Mouse (Mus musculus): ENCODE data around the gene Chd3. TPM values are rescaled to one million over a fixed set of nuclear protein-coding genes. Genes with fewer than 3 reads are reported as not detected.

Gene Chd3
- polyA plus RNA-seq, 1 experiment from 2014 or later = 52.4 TPM

GRCm38 (mm10) chr11:69413221-69414181, 44.3 kb upstream of the Chd3 start, which contains the start of gene Kdm6b:
TSS of gene Kdm6b (minus strand) at chr11:69413675.
- WGBS = 25% methylated on average over 12 of the region's 12 CpGs
- peak; percentile 69 for DNase-seq (ENCODE audit: low spot score)
- ATAC-seq (replicated peaks; ENCODE audit: low FRiP score, low TSS enrichment, low read depth) = no peak
- peak within 1 kb of the TSS; percentile 85 for H3K4me2 ChIP-seq (ENCODE audit: low read length)
- peak within 1 kb of the TSS; percentile 86 for H3K27ac ChIP-seq (ENCODE audit: low read depth)
- H3K9ac ChIP-seq (ENCODE audit: low read length) = peak within 1 kb of the TSS; percentile 90
- peaks cover 44% of the 10 kb centered on the region for H3K4me1 ChIP-seq (replicated peaks; ENCODE audit: control insufficient read depth, insufficient read depth, low read length)
- H3K4me3 ChIP-seq (ENCODE audit: low read depth, low read length) = peak within 1 kb of the TSS; percentile 90
- H3K9me3 ChIP-seq (ENCODE audit: control insufficient read depth, low read length) = no peaks in the 10 kb centered on the region
- H3K27me3 ChIP-seq (replicated peaks; ENCODE audit: control insufficient read depth, insufficient read depth, low read length) = no peaks in the 10 kb centered on the region
- peaks cover 15% of the 10 kb centered on the region; the same call in 1 of the 2 replicates for H3K36me3 ChIP-seq (ENCODE audit: control insufficient read depth, insufficient read depth, low read length)

GRCm38 (mm10) chr11:69412548-69412947, 43.3 kb upstream of the Chd3 start:
- H3K4me1 ChIP-seq (replicated peaks; ENCODE audit: control insufficient read depth, insufficient read depth, low read length) = peaks cover 52% of the 10 kb centered on the region
- no peaks in the 10 kb centered on the region for H3K27me3 ChIP-seq (replicated peaks; ENCODE audit: control insufficient read depth, insufficient read depth, low read length)
- peaks cover 21% of the 10 kb centered on the region for H3K36me3 ChIP-seq (ENCODE audit: control insufficient read depth, insufficient read depth, low read length)
- H3K4me2 ChIP-seq (ENCODE audit: low read length) = peak overlapping the region; percentile 85
- H3K27ac ChIP-seq (ENCODE audit: low read depth) = no peak overlapping the region
- no peak for DNase-seq (ENCODE audit: low spot score)
- WGBS = 55% methylated on average over 7 of the region's 7 CpGs
- peak overlapping the region; percentile 3; the same call in 1 of the 2 replicates for H3K9ac ChIP-seq (ENCODE audit: low read length)
- no peak for ATAC-seq (replicated peaks; ENCODE audit: low FRiP score, low TSS enrichment, low read depth)
- no peak overlapping the region for H3K4me3 ChIP-seq (ENCODE audit: low read depth, low read length)
- no peaks in the 10 kb centered on the region for H3K9me3 ChIP-seq (ENCODE audit: control insufficient read depth, low read length)

GRCm38 (mm10) chr11:69411538-69412203, 42.5 kb upstream of the Chd3 start:
- Histone ChIP-seq H3K4me1 (replicated peaks; ENCODE audit: control insufficient read depth, insufficient read depth, low read length) (peaks cover 47% of the 10 kb centered on the region), H3K9me3 (ENCODE audit: control insufficient read depth, low read length) (no peaks in the 10 kb centered on the region), H3K9ac (ENCODE audit: low read length) (peak overlapping the region; percentile 77), H3K36me3 (ENCODE audit: control insufficient read depth, insufficient read depth, low read length) (peaks cover 30% of the 10 kb centered on the region), H3K4me3 (ENCODE audit: low read depth, low read length) (peak overlapping the region; percentile 68), H3K27me3 (replicated peaks; ENCODE audit: control insufficient read depth, insufficient read depth, low read length) (no peaks in the 10 kb centered on the region), H3K27ac (ENCODE audit: low read depth) (peak overlapping the region; percentile 98), H3K4me2 (ENCODE audit: low read length) (peak overlapping the region; percentile 85)
- ATAC-seq (replicated peaks; ENCODE audit: low FRiP score, low TSS enrichment, low read depth) (no peak), DNase-seq (ENCODE audit: low spot score) (no peak)
- WGBS = 1% methylated on average over 33 of the region's 39 CpGs

DNA sequence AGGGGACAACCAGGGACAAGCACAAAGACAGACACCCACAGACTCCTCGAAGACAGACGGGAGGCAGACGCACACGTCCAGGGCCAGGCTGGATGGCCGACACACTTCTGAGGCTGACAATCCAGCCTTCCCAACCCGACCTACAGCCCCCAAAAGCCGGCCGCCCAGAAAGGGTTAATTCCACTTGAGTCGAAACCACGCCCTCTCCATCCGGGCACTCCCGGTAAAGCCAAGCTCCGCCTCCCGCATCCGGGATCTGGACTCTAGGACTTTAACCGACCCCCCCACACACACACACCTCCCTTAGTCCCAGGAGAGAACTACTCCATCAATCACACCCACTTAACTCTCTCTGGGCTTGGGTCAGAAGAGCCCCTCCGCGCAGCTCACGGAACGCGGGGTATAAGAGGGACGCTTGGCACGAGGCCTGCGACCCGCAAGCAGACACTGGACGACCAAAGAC, 41.9 kb upstream of the Chd3 start:
- peak; percentile 63 for ATAC-seq (replicated peaks; ENCODE audit: low FRiP score, low TSS enrichment, low read depth)

DNA sequence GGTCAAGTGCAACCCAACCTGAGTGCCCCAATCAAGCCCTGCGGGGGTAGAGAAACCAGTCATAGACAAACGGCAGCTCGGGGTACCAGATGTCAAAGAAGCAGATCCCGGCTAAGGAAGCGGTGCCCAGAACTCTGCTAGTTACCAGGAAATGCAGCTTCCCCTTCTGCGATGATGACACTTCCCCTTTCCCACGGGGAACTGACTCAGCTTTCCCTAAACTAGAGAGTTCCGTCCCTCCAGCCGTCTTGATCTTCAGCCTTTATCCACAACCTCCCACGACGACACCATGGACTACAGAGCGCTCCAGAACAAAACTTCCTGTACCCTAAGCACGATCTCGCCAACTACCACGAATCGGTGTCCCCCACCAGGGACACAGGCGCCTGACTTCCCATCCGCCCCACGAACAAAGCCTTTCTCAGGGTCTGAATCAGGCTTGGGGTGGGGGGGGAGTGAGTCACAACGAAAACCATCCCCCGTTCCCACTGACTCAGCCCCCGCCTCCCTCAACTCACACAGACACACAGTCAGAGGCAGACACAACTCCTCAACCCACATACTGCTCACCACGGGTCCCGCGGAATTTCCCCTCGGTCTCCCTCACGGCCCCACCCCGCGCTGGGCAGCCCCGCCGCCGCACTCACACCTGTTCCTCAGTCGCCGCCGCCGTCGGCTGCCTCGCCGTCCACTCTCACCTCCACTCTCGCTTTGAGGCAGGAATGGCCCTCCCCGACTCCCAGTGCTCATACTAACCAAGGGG, 41.3 kb upstream of the Chd3 start:
- WGBS = under 1% methylated on average over 41 of the region's 41 CpGs
- Histone ChIP-seq H3K9me3 (ENCODE audit: control insufficient read depth, low read length) (no peaks in the 10 kb centered on the region), H3K9ac (ENCODE audit: low read length) (peak overlapping the region; percentile 77), H3K4me2 (ENCODE audit: low read length) (peak overlapping the region; percentile 85), H3K36me3 (ENCODE audit: control insufficient read depth, insufficient read depth, low read length) (peaks cover 42% of the 10 kb centered on the region), H3K27me3 (replicated peaks; ENCODE audit: control insufficient read depth, insufficient read depth, low read length) (no peaks in the 10 kb centered on the region), H3K4me3 (ENCODE audit: low read depth, low read length) (peak overlapping the region; percentile 68), H3K4me1 (replicated peaks; ENCODE audit: control insufficient read depth, insufficient read depth, low read length) (peaks cover 47% of the 10 kb centered on the region), H3K27ac (ENCODE audit: low read depth) (peak overlapping the region; percentile 98)
- DNase-seq (ENCODE audit: low spot score) (peak; percentile 80), ATAC-seq (replicated peaks; ENCODE audit: low FRiP score, low TSS enrichment, low read depth) (peak; percentile 2; the same call in 1 of the 2 replicates)

More for the DNA sequence above, 41.9 kb upstream of the Chd3 start:
- peak overlapping the region; percentile 77 for H3K9ac ChIP-seq (ENCODE audit: low read length)
- peak overlapping the region; percentile 68 for H3K4me3 ChIP-seq (ENCODE audit: low read depth, low read length)
- peak; percentile 99 for DNase-seq (ENCODE audit: low spot score)
- under 1% methylated on average over 26 of the region's 26 CpGs for whole genome bisulfite sequencing
- peak overlapping the region; percentile 85 for H3K4me2 ChIP-seq (ENCODE audit: low read length)
- peaks cover 35% of the 10 kb centered on the region for H3K36me3 ChIP-seq (ENCODE audit: control insufficient read depth, insufficient read depth, low read length)
- no peaks in the 10 kb centered on the region for H3K27me3 ChIP-seq (replicated peaks; ENCODE audit: control insufficient read depth, insufficient read depth, low read length)
- H3K9me3 ChIP-seq (ENCODE audit: control insufficient read depth, low read length) = no peaks in the 10 kb centered on the region
- H3K4me1 ChIP-seq (replicated peaks; ENCODE audit: control insufficient read depth, insufficient read depth, low read length) = peaks cover 47% of the 10 kb centered on the region
- H3K27ac ChIP-seq (ENCODE audit: low read depth) = peak overlapping the region; percentile 98

- Histone ChIP-seq H3K27me3 (replicated peaks; ENCODE audit: control insufficient read depth, insufficient read depth, low read length) (no peaks in the 10 kb centered on the region), H3K4me3 (ENCODE audit: low read depth, low read length) (peak overlapping the region; percentile 68), H3K27ac (ENCODE audit: low read depth) (peak overlapping the region; percentile 98), H3K9me3 (ENCODE audit: control insufficient read depth, low read length) (no peaks in the 10 kb centered on the region), H3K4me1 (replicated peaks; ENCODE audit: control insufficient read depth, insufficient read depth, low read length) (peaks cover 45% of the 10 kb centered on the region), H3K9ac (ENCODE audit: low read length) (peak overlapping the region; percentile 77), H3K36me3 (ENCODE audit: control insufficient read depth, insufficient read depth, low read length) (peaks cover 47% of the 10 kb centered on the region), H3K4me2 (ENCODE audit: low read length) (peak overlapping the region; percentile 85)
- DNase-seq (ENCODE audit: low spot score) = no peak
- 0% methylated on average over 18 of the region's 18 CpGs for WGBS
- ATAC-seq (replicated peaks; ENCODE audit: low FRiP score, low TSS enrichment, low read depth) = no peak
These were observed 40.8 kb upstream of the Chd3 start for GRCm38 (mm10) chr11:69410045-69410309.

DNA sequence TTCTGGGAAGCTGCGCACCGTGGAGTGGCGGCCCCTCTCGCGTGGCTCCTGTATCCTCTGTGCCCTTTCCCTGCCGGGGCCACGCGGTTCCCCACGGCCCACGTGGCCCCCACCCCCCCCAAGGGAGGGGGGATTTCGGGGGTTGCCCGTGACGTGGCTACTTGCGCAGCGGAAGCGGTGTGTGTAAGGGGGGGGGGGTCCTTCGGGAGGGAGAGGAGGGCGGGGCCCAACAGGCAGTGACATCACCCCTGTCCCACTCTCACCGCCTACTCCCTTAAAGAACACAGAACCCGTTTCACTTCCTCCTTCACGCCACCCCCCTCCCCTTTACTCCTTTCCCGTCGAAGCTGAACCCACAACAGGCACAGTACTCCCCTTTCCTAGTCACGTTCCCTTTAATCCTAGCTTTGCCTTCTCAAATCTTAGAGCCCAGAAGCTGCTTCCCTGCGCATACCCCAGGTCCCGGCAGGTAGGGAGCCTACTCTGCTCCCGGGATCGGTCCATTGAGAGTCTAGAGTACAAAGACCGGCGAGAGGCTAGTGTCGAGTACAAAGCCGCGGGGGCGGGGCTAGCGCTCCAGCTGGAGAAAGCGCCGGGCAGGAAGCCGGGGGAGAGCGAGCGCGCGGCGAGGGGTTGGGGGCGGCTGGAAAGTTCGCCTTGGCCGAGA, 40.3 kb upstream of the Chd3 start:
- peaks cover 51% of the 10 kb centered on the region for H3K36me3 ChIP-seq (ENCODE audit: control insufficient read depth, insufficient read depth, low read length)
- H3K9ac ChIP-seq (ENCODE audit: low read length) = peak overlapping the region; percentile 77
- H3K9me3 ChIP-seq (ENCODE audit: control insufficient read depth, low read length) = no peaks in the 10 kb centered on the region
- under 1% methylated on average over 45 of the region's 46 CpGs for WGBS
- DNase-seq (ENCODE audit: low spot score) = peak; percentile 95
- H3K4me2 ChIP-seq (ENCODE audit: low read length) = peak overlapping the region; percentile 85
- no peaks in the 10 kb centered on the region for H3K27me3 ChIP-seq (replicated peaks; ENCODE audit: control insufficient read depth, insufficient read depth, low read length)
- peaks cover 40% of the 10 kb centered on the region for H3K4me1 ChIP-seq (replicated peaks; ENCODE audit: control insufficient read depth, insufficient read depth, low read length)
- H3K4me3 ChIP-seq (ENCODE audit: low read depth, low read length) = peak overlapping the region; percentile 68
- ATAC-seq (replicated peaks; ENCODE audit: low FRiP score, low TSS enrichment, low read depth) = peak; percentile 41
- H3K27ac ChIP-seq (ENCODE audit: low read depth) = peak overlapping the region; percentile 98

Measured in intestine, embryonic 14.5 days (tissue).